Mouse (Mus musculus) kidney, postnatal 25 days (tissue): ENCODE data around the gene Dpy30.
"Not testable (repeated sequence)": the region's sequence is repeated elsewhere in the genome, so short reads cannot be mapped to it uniquely, and the experiment has no call there.

Experiments used
- DNase-seq, 2 experiments: peaks; one replicate each; pipeline ENCODE4 v3.0.0; 2021; ENCODE audit warnings: mixed read lengths in 2 of 2

Gene Dpy30

GRCm38 (mm10) chr17:74323844-74324243, at the start of gene Dpy30:
TSS of gene Dpy30 (minus strand) at chr17:74323944.
- DNase-seq = no peak

- DNase-seq = no peak
Observed at GRCm38 (mm10) chr17:74363592-74363991, 39.8 kb upstream of the Dpy30 start.

GRCm38 (mm10) chr17:74341151-74341550, 17.4 kb upstream of the Dpy30 start:
- DNase-seq = no peak

GRCm38 (mm10) chr17:74338937-74339804, 15.4 kb upstream of the Dpy30 start, which contains the start of gene Spast:
TSS of gene Spast (plus strand) at chr17:74338987.
- DNase-seq = peak; percentile 72 to 90

GRCm38 (mm10) chr17:74338225-74338931, 14.6 kb upstream of the Dpy30 start:
- DNase-seq = peak; percentile 96 to 98

GRCm38 (mm10) chr17:74331049-74331676, 7.4 kb upstream of the Dpy30 start:
- no peak for DNase-seq

GRCm38 (mm10) chr17:74328146-74328545, 4.4 kb upstream of the Dpy30 start:
- peak; percentile 59 to 69 for DNase-seq

GRCm38 (mm10) chr17:74327195-74327594, 3.5 kb upstream of the Dpy30 start:
- not testable (repeated sequence) for DNase-seq

- DNase-seq = no peak
Observed at GRCm38 (mm10) chr17:74322400-74323054, 1.2 kb downstream of the Dpy30 start.

GRCm38 (mm10) chr17:74318721-74319120, 5.0 kb downstream of the Dpy30 start:
- no peak for DNase-seq

- DNase-seq = peak; percentile 81 to 93
Observed at GRCm38 (mm10) chr17:74316309-74316863, 7.4 kb downstream of the Dpy30 start.

GRCm38 (mm10) chr17:74315445-74316308, 8.1 kb downstream of the Dpy30 start:
- DNase-seq = no peak

GRCm38 (mm10) chr17:74306021-74306420, 17.7 kb downstream of the Dpy30 start:
- no peak for DNase-seq

- DNase-seq = no peak
Observed at GRCm38 (mm10) chr17:74305616-74306015, 18.1 kb downstream of the Dpy30 start.

- DNase-seq = no peak
Observed at GRCm38 (mm10) chr17:74304060-74304459, 19.7 kb downstream of the Dpy30 start.

- DNase-seq = no peak
Observed at GRCm38 (mm10) chr17:74300089-74300488, 23.7 kb downstream of the Dpy30 start.

- DNase-seq = not testable (repeated sequence)
Observed at GRCm38 (mm10) chr17:74296991-74297390, 26.8 kb downstream of the Dpy30 start.

GRCm38 (mm10) chr17:74296076-74296823, 27.5 kb downstream of the Dpy30 start:
- DNase-seq = peak; percentile 27 to 49

- DNase-seq = peak; percentile 81 to 94
Observed at GRCm38 (mm10) chr17:74295026-74295970, 28.4 kb downstream of the Dpy30 start, which contains the start of gene Memo1. TSS of gene Memo1 (minus strand) at chr17:74295521.
